Mouse (Mus musculus) adrenal gland, adult 10 weeks (tissue): ENCODE data around the gene Tcaf2. TPM values are rescaled to one million over a fixed set of nuclear protein-coding genes. Genes with fewer than 3 reads are reported as not detected.

ENCODE experiments used
- polyA plus RNA-seq: library from polyadenylated mRNA; stranded (reverse); fragments of 350-450 nt; fragmentation: Illumina TruSeq; extraction: RNeasy Lipid Tissue Mini Kit (QIAGEN cat#74804); gene quantifications from one replicate; pipeline ENCODE4 v1.2.3, GENCODE M21; 2014; ENCODE audit warnings: low read depth, low replicate concordance

Tcaf2 gene
- polyA plus RNA-seq: 11.6 TPM

DNA sequence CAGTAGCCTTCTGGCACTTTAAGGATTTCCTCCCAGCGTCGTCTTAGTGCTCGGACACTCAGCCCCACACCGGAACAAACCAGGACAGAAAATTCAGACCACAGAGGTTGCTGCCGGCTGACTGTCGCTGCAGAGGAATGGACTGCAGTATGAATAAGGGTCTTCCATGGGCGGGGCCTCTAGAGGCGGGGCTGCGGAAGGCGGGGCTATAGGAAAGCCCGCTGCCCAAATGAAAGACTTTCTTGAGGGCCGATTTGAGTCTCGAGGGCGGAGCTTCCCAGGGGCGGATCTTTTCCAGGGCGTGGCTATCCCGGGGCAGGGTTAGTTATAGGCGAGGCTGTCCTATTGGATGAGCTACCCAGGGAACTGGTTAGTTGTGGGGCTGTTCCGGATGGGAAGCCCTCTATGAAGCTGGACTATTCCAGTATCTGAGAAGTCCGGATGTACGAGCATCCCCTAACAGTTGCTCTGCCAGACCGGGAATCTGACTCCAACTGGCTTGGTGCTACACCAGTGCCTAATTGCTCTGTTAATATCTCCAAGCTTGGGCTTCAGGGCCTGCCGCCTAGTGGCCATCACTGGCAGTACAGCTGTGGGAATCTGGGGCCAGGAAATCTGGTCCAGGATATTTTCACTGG lies at the start of gene Tcaf2:
Gene Tcaf2 (minus strand): TSS at position 343 of the 638 bp plus-strand sequence.

DNA sequence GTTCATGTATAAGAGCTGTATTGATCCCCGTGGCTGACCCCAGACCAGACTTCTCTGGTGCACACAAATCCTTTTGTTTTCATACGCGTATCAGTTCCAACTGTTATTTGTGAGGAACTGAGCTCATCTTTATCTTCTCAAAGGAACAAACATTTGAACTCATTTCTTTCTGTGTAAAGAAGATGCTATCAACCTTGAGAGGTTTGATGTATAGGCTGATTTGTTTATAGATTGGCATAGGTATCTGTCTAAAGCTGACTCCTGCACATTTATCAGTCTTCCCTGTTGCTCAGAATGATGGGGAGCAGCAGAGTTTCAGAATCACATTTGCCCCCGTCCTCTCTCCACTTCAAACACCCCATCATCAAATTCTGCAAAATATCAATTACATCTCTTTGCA lies 47.5 kb downstream of the Tcaf2 start, which contains the start of gene Tcaf3:
Gene Tcaf3 (minus strand): TSS at position 101 of the 400 bp plus-strand sequence.

Other genes starting within 250 kb of the Tcaf2 start
- not detected for gene Tas2r143, start 245.0 kb downstream of the Tcaf2 start, polyA plus RNA-seq
- gene Tas2r135, start 239.8 kb downstream of the Tcaf2 start, polyA plus RNA-seq: not detected
- gene Tas2r126, start 210.7 kb downstream of the Tcaf2 start, polyA plus RNA-seq: not detected
- gene Olfr458, start 180.1 kb downstream of the Tcaf2 start, polyA plus RNA-seq: not detected
- gene Olfr457, start 168.9 kb downstream of the Tcaf2 start, polyA plus RNA-seq: not detected
- not detected for gene Olfr456, start 158.0 kb downstream of the Tcaf2 start, polyA plus RNA-seq
- gene Olfr455, start 97.7 kb downstream of the Tcaf2 start, polyA plus RNA-seq: not detected
- not detected for gene Tcaf3, start 47.6 kb downstream of the Tcaf2 start, polyA plus RNA-seq
- gene Tcaf1, start 64.8 kb upstream of the Tcaf2 start, polyA plus RNA-seq: 133 TPM
- not detected for gene Olfr453, start 94.1 kb upstream of the Tcaf2 start, polyA plus RNA-seq
- not detected for gene Olfr38, start 111.2 kb upstream of the Tcaf2 start, polyA plus RNA-seq
- gene Olfr452, start 139.8 kb upstream of the Tcaf2 start, polyA plus RNA-seq: not detected
- gene Olfr450, start 166.7 kb upstream of the Tcaf2 start, polyA plus RNA-seq: not detected
- not detected for gene Olfr449, start 189.1 kb upstream of the Tcaf2 start, polyA plus RNA-seq
- not detected for gene Olfr448, start 245.2 kb upstream of the Tcaf2 start, polyA plus RNA-seq